Mouse (Mus musculus): ENCODE measurements at regions not wholly inside any gene's neighbourhood (a gene's known extent, or its start where the extent isn't known, plus 50 kb on each side); places are given as distances from the start of the nearest gene placed in this dataset.

DNA sequence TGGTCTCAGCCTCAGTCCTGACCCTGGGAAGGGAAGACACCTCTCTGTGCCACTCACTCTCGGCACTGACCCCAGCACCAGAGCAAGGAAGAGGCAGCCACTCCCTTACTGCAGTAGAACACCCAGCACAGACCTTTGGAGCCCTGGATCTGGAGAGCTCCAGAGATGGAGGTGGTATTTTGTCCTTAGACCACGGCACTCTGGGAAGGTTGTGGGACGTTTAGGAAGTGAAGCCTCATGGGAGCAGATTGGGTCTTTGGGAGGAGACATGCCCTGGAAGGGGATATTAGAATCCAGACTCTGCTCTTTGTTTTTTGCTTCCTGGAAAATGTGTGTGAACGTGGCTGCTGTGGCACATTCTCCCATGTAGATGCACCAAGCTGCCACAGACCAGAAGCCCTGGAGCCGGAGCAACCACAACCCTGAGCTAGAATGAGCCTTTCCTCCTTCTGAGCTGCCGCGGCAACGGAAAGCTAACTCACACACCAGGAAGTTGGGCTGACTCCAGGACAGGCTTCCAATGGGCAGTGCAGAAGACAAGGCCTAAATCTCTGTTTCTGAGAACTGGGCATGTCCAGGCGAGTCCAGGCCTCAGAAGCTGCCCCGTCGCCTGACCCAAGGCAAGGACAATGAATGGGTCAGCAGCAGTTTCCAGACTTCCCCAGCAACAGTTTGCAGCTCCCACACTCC lies 356.9 kb upstream of the Kcnab2 start:
- DNase-seq (ENCODE audit: low spot score) = no peak

DNA sequence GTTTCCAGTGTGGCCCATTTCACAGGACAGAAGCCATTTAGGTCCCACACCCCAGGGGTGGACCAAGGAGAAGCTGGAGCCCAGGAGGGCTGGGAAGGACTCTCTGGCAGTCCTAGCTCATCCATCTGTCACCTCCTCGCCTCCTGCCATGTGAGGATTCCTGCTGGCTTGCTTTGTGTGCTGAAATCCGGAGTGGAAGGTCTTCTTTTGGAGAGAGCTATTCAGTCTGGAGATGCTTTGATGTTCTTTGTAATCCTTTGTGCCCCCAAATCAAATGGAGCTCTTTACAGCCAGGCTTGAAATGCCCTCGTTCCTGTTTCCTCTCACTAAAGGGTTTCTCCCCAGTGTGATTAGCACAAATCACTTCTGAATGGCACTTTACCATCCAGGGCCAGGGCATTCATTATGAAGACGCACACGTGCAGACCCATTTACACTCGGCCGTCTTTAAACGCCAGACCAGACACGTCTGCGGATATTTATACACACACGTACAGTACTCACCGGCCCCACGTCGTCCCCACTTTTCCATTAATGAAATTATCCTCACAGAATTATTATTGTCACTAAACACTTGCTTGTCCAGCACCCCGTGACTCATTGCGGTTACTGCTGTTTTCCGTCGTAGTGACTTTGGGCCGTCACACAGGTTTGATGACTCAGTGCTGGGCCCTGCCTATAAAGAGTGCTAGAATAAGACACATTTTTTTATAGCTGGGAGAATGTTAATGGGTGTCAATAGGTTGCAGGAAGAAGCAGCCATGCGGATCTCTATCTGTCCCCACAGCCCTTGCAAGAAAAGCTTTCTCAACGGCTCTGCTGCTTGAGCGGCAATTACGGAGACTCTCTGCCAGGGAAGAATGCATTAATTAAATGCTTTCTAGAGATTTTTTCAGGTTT lies 356.0 kb upstream of the Kcnab2 start:
- DNase-seq (ENCODE audit: low spot score) = no peak

DNA sequence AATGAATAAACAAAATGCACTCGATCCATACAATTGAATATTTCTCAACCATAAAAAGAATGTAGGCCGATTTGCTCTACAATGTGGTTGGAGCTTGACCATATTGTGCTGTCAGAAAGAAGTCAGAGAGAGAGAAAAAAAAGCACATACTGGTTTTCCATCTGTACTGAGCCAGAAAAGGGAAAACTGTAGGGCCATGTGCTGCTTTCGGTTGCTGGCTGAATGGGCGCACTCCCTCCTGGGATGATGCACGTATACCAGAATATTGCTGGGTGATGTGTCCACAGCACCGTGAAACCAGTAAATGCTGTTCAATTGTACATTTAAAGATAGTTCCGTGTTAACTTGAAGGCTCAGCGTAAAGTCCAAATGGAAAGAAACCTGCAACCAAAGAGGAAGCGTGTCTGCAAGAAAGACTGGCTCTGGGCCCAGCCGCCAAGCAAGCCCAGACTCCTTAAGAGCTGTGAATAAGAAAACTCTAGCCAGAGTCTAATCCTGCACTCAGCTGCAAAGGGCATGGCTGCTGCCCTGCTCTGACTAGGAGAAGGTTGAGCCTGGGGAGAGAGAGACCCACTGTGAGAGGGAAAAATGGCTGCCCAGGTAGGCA lies 355.2 kb upstream of the Kcnab2 start:
- DNase-seq (ENCODE audit: low spot score) = no peak

DNA sequence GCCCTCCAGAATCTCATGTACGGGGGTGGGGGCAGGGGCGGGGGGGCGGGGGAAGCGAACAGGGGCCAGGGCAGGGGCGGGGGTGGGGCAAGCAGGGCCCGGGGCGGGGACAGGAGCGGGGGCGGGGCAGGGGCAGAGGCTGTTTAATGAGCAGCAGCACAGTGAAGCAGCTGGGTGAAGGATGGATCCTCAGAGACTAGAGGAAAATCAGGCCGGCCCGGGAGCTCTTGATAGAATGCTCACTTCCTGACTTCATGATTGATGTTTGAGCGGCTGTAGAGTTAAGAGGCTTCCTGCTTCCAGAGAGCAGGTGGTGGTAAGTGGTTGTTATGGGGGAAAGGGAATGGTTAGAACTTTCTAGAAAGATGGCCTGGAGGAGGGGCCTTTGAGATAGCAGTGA lies 347.5 kb upstream of the Kcnab2 start:
- no peak for DNase-seq (ENCODE audit: low spot score)

DNA sequence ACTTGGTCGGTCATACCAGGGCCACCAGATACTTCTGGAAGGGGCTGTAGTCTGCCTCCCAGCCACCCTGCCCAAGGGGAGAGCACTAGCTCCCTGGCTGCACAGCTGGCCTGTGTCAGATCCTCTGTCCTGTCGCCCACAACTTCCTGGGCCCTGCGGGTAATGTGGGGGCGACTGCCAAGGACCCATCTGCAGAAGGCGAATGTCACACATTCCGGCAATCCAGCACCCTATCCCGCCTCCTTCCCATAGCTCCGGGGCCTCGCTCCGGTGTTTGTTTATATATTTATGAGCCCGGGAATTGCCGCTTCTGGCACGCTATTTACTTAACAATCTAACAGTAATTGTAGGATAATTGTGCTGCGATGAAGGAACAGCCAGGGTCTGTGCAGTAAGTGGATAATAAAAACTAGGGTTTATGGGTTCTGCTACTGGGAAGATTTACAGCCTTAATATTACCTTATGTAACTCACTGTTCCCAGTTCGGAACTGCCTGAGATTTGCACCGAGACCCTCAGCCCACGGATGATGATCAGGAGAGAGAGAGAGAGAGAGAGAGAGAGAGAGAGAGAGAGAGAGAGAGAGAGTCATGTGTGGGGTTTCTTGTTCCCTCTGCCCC lies 338.6 kb upstream of the Kcnab2 start:
- no peak for DNase-seq (ENCODE audit: low spot score)

DNA sequence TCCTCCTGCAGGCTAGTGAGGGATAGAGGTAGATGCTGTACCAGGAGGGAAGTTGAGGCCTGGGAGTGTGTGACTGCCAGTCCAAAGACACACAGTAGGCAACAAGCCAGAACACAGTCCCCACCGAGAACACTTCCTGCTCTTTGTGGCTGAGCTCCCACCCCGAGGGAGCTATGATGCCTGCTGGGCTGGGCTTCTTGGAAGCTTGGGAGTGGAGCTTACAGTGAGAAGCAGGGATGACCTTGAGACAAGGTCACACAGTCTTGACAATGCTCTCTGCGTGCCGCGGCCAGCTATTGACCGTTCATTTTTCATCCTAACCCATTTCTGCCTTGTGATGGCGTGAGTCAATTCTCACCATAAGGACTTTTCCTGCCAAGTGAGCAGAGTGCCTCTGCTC lies 328.9 kb upstream of the Kcnab2 start:
- no peak for DNase-seq (ENCODE audit: low spot score)

DNA sequence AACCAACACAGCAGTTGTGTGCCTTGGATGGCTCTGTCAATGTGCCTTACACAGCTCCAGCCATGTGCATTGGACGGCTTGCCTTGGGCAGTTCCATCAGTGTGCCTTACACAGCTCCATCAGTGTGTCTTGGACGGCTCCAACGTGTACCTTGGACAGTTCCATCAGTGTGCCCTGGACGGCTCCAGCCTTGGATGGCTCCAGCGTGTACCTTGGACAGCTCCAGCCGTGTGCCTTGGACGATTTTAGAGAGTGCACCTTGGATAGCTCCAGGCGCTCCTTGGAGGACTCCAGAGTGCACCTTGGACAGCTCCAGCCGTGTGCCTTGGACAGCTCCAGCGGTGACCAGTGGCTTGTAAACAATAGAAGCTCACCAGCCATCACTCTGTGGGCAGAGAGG lies 321.7 kb upstream of the Kcnab2 start:
- peak; percentile 1 for DNase-seq (ENCODE audit: low spot score)

DNA sequence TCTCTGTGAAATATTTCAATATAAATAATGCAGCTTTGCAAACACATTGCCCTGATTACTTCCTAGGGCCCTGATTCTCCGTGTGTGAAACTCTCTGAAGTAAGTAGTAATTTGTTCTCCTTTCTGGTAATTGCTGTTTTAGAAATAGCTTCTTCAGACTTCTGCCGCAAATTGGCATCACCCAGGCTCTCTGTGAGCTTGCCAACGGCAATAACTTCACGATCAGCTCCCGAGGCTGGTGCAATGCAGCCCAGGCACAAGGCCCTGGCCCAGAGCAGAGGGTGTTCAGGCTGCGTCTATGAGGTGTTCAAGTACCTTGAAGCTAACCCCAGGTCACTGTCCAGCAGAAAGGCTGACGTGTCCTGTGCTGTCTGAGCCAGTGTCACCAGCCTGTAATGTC lies 310.8 kb upstream of the Kcnab2 start:
- DNase-seq (ENCODE audit: low spot score) = no peak

DNA sequence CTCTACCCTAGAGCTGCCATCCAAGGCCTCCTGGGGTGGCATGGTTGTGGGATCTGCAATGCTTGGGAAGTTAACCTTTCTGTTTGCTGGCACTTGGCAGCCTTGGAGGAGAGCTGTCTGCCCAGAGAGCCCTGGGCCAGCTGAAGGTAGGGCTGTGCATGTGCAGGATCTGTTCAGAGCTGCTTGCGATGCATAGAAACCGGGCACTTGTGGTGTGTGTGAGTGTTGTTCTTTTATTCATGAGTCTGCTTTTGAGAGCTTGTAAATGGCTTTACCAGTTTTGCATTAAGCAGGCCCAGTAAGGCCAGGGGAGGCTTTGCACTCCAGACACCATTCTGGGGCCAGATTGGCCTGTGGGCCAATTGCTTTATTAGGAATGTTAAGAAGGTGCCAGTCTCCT lies 307.3 kb upstream of the Kcnab2 start:
- no peak for DNase-seq (ENCODE audit: low spot score)

DNA sequence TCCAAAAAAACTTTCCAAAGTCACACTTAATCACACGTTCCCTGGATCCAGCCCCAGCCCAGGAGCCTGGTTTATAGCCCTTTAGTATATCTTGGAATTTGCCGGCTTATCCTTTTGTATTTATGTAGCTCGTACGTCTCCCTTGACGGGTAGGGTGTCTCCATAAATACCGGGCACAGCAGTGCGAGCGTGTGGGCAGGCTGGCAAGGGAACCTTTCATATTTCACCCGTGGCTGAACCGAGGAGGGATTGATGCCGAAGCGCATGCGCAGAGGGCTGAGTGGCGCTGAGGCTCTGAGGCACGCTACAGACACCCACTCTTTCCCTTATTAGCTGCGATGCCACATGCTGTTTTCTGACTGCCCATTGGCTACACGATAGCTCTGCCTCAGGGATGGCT lies 301.9 kb upstream of the Kcnab2 start:
- no peak for DNase-seq (ENCODE audit: low spot score)

DNA sequence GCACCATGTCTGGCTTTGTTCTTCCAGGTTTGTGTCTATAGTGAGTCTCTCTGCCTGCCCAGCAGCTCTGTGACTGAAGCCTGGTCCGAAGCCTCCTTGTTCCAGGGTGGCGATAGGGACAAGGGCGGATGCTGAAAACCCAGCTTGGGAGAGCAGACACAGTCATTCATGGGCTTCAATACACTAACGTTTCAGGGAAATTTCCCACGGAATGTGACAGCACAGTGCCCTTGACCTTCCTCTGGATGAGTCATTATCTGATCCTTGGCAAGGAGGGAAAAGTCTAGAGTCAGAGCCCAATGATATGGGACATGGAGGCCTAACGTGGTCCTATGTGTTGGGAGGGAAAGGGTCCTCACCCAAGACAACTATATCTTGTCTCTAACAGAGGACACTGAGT lies 298.1 kb upstream of the Kcnab2 start:
- DNase-seq (ENCODE audit: low spot score) = no peak

DNA sequence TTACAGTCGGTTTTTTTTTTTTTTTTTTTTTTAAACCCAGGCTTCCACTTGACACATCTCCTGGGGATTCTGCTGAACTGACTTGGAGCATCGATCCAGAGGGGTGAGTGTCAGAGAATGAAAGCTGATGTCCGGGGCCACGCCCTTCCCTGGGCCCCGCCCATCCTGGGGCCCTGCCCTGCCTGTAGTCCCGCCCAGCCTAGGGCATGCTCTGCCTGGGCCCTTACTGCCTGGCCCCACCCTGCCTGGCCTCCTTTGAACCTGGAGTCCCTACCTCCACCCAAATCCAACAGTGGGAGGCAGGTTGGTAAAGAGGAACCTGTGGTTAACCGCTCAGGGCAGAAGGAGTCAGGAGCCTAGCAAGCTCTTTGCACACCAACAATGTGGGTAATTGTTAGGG lies 293.7 kb upstream of the Kcnab2 start:
- DNase-seq (ENCODE audit: low spot score) = no peak

DNA sequence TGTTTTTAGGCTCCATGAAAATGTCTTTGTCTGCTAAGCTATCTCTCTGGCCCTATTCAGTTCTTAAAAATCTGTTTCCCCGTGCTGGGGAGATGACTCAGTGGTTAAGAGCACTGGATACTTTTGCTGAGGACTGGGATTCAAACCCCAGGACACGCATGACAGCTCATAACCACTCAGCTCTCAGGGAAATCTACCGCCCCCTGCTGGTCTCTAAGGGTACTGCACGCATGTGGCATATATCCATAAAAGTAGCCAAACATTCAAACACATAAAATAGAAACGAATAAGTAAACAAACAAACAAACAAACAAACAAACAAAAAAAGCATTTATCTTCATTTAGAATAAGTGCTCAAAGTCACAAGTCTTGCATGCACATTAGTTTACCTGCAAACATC lies 289.7 kb upstream of the Kcnab2 start:
- DNase-seq (ENCODE audit: low spot score) = no peak

DNA sequence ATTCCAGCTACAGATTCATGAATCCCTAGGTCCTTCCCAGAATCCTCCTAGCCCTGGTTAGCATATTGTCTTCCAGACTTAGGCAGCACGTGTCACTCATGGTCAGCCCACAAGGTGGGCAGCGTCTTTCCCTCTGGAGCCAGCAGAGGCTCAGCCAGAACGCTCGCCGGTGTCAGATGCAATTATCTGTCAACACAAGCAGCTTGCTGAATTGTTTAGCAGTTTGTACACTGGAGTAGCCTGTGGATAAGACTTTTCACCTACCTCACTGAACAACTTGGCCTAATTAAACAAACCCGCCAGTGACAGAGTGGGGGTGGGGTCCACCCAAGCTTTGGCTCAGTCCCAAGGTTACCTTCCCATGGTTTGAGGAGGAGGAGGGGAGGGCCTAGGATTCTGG lies 285.4 kb upstream of the Kcnab2 start:
- DNase-seq (ENCODE audit: low spot score) = no peak

DNA sequence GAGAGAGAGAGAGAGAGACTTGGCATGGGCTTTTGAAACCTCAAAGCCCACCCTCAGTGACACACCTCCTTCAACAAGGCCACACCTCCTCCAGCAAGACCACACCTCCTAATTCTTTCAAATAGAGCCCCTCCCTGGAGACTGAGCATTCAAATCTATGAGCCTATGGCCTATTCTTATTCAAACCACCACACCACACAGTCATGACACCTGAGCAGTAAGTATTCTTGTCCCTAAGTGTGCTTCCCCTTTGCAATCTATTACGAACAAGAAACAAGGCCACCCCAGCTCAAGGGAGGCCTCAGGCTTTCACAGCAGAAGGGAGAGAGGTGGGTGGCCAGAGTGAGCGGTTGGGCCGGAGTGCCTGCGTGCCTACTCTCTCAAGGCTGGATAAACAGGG lies 284.9 kb upstream of the Kcnab2 start:
- DNase-seq (ENCODE audit: low spot score) = no peak

DNA sequence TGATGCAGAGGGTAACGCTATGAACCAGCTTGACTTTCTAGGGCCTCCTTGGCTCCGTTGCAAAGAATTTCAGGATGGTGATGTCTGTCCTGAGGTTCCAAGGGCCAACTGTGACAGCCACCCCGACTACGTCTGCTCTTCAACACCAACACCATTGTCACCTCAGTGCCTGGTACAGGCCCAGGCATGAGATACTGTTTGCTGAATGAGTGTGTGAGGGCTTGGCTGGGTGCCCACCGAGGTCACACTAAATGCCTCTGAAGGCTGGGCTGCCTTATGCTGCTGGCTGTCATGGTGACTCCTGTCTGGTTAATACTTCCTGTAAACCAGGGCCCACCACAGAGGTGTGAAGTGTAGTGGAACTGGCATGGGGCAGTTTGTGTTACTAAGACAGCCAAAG lies 279.5 kb upstream of the Kcnab2 start:
- DNase-seq (ENCODE audit: low spot score) = no peak

DNA sequence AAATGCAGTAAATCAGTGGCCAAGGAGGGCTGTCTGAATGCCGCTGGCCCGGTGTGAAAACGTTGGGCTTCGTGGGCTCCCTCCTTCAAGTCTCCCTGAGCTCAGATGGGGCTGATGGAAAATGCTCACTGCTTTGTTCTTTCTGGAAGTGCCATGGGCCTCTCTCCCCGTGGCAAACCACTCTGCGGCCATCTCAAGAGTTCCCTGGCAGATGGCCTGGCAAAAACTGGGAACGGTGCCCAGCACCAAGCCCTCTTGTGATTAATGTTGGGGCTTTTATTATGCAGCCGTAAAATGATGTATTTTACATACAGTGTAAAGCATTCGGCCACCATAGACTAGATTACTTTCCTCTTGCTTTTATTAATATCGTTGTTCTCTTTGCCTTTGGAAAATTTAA lies 278.9 kb upstream of the Kcnab2 start:
- peak; percentile 13 for DNase-seq (ENCODE audit: low spot score)

DNA sequence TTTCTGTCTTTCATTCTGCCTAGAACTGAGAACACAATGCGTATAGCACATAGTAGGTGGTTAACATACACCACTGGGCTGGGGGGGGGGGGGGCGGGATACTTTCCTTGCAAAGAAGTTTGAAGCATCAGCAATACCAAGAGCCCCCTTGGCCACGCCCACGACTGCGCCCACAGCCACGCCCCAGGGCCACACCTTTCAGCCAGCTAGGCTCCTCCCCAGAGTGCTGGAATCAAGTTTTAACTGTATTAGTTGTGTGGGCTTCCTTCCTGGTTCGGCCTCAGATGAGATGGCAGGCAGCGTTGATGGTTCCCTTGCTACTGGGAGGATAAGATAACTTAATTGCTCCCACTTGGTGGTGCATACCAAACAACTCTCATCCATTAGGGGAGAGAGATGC lies 278.1 kb upstream of the Kcnab2 start:
- DNase-seq (ENCODE audit: low spot score) = no peak

DNA sequence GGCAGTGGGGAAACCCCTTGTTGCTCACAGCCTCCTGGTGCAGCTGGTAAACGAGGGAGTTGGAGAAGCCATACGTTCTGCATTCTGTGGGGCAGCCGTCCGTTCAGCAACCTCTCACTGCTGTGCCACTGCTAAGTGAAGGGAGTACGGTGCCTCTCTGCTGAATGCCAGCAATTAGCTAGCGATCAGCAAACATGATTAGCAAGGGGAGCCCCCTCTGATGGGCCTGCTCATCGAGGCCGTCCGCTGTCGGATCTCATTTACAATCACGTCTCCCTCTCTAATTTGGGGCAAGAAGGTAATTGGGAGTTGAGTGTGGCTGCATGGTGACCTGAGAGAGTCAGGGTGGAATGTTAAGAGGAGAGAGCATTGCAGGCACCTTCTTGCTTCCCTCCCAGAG lies 266.7 kb upstream of the Kcnab2 start:
- no peak for DNase-seq (ENCODE audit: low spot score)

DNA sequence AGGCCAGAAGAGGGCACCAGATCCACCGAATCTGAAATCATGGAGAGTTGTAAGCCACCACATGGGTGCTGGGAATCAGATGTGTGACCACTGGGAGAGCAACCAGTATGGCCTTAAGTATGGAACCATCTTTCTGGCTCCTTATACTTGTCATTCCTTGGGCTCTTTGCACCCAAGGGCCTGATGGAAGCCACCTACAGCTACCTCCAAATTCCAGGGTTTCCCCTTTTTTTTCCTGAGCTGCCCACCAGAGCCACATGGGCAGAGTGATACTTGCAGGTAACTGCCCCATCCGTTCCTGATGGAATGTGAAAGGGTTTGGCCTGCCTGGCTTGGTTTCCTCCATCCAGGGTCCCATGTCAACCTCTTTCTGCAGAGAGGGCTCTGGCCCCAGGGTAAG lies 255.3 kb upstream of the Kcnab2 start:
- DNase-seq (ENCODE audit: low spot score) = no peak

DNA sequence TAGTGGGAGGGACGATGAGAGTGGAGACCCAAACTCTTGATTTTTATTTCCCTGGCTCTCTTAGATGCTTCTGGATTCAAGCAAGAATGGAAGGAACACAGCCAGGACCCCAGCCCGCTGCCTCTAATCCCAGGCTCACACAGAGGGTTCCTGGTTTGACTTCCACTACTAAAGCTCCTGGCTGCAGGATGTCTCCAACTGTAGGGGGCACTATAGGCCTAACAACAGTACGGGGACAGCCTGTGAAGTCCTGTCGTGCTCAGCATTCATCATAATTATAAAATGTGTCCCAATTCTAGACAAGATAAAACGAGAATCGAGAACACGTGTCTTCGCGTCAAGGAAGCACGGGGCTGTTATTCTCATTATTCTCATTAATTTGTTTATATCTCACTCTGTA lies 254.3 kb upstream of the Kcnab2 start:
- DNase-seq (ENCODE audit: low spot score) = no peak

DNA sequence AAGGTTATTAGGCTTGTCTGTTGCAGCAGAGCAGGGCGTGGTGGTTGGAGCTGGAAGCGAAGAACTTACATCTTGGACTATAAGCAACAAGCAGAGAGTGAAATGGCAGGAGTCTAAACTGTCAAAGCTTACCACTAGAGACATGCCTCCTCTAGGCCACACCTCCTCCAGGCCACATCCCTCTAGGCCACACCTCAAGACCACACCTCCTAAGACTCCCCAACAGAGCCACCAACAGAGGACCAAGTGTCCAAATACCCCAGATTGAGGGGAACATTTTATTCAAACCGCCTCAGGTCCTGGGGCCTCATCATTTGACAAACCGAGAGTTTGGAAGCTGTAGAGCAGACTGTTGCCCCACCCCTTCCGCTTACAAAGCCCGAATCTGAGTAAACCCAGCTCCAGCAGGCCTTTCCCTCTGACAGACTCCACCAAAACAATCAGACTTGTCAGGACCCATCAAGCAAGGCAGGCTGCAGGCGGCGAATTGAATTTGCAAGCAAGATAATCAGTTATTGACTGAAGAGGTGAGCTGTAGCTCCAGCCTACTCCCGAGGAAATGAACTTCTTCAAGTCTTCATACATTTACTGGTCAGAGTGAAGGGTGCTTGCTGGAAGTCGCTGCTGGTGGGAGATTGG lies 253.5 kb upstream of the Kcnab2 start:
- no peak for DNase-seq (ENCODE audit: low spot score)
